Mouse (Mus musculus): Measurements from ENCODE around the gene Olfr315.
"Not testable (repeated sequence)": the region's sequence is repeated elsewhere in the genome, so short reads cannot be mapped to it uniquely, and the experiment has no call there.

Gene Olfr315

DNA sequence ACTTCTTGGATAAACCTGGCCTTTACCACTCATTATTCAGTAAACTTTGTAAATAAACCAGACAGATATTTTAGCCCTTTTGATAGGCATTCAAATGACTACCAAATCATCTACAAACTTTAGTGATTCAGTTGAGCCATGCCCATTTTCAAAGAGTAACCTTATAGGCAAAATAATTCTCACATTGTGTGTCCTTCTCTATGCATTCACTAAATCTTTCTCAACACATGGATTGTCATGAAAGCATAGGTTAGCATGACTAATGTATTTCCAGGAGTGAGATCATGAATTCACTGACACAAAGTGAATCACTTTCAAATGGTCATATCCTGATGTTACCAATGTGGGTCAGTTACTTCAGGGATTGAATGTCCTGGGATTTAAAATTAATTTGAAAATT, at the start of gene Olfr315:
Olfr315 (plus strand) TSS at position 301 of the 400 bp plus-strand sequence.
- DNase-seq (ENCODE audit: low spot score) = no peak

DNA sequence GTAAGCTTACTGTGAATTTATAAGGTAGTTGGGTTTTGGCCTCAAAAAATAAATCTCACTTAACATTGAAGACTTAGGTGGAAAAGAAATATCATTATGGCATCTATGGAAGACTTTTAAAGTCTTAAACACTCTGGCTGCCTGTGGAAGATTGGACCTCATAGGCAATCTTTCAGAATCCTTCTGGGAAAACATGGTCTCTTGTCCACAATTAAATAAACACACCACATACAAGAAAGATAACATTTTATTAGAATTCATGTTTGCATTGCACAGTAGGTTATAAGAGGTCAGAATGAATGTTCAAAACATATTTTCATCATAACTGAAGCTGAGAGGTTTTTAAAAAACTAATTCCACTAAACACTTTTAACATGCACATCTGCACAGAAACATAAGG, 49.1 kb upstream of the Olfr315 start, which contains the start of gene Olfr318:
Olfr318 (minus strand) TSS at position 101 of the 400 bp plus-strand sequence.
- no peak for DNase-seq (ENCODE audit: low spot score)

DNA sequence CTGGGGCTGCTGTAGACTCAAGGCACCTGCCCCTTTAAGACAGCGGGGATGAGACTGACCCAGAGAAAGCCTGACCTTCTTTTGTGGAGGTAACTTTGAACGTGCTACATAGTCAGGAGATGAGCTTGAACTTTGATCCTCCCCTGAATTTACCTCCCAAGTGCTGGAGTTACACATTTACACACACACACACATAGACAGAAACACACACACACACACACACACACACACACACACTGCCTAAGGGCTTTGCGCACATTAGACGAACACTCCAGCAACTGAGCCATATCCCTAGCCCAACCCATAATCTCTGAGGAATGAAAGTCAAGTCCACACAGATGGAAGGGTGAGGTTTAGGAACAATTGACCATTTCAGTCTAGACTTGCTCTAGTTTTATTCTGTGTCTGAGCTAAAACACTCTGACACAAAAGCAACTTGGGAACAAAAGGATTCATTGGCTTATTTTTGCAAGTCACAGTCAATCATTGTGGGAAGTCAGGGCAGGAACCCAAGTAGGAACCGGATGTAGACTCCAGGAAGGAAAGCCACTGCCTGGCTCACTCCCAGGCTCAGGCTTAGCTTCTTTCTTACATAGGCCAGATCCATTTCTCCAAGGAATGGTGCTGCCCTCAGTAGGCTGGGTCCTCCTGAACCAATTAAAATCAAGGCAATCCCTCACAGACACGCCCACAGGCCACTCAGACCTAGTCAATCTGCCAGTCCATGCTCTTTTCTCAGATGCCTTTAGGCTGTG, 44.9 kb upstream of the Olfr315 start:
- not testable (repeated sequence) for DNase-seq (ENCODE audit: low spot score)

DNA sequence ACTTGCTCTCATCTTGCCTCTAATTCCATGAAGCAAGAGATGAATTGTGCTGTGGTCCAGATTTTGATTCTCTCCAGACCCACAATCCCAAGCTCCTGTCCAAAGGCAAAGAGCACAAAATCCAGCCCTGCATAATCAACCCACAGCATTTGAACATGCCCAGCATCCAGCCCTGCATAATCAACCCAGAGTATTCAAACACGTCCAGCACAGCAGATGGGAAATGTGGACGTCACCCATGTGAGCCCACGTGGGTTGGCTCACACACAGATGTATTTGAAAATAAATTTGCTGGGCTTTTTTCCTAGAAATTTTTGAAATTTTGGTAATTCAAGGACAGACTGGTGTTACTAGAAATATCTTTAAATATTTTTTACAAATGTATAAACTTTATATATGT, 39.6 kb upstream of the Olfr315 start:
- DNase-seq (ENCODE audit: low spot score) = no peak

DNA sequence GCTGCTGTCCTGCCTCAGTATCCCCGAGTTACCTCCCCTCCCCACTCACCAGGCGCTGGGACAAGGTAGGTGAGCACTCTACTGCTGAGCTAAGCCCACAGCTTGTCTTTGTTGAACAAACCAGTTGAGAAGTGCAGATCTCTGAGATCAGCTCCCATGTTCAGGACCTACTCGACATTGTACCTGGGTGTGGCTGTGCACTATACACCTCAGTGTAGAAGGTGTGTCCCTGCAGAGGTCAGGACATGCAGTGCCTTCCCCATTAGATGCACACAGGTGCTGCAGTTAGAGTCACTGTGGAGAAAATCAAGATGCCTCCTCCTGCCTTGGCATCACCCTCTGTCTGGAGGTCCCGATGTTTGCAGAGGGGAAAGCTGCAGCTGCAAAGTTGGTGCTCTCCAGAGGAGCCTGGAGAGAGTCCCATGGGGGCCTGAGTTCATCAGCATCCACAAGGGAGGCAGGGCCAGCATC, 34.2 kb upstream of the Olfr315 start, which contains the start of gene Olfr317:
Olfr317 (minus strand) TSS at position 421 of the 471 bp plus-strand sequence.
- DNase-seq (ENCODE audit: low spot score) = no peak

DNA sequence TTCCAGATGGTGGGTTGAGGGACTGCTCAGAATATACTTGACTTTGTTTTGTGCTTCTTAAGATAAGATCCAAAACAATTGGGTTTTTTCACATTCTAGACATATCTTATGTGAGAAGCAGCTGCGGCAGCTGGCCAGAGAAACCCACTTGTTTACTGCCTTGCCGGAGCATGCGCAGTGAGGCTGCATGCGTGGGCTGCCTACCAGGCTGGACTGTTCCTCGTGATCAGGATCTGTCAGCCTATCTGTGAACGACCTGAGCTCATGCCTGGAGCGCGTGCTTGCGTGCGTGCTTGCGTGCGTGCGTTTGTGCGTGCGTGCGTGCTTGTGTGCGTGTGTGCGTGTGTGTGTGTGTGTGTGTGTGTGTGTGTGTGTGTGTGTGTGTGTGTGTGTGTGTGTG, 21.9 kb upstream of the Olfr315 start:
- DNase-seq (ENCODE audit: low spot score) = not testable (repeated sequence)

DNA sequence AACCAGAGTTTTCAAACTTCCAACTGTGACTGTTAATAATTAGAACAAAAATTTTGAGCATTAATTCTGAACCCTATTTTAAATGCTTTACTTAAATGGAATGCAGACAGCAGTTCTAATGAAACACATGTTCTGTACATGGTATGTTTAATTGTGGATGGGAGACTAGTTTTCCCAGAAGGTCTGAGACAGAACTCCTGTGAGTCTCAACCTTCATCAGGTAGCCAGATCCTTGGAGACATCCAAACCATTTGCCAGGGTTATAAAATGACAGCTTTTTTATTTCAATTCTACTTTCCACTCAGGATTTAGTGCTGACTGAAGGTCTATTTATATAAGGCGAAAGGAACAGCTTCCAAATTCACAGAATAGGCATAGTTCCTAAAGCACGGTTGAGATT, 20.6 kb upstream of the Olfr315 start, which contains the start of gene Olfr316:
Olfr316 (plus strand) TSS at position 301 of the 400 bp plus-strand sequence.
- no peak for DNase-seq (ENCODE audit: low spot score)

DNA sequence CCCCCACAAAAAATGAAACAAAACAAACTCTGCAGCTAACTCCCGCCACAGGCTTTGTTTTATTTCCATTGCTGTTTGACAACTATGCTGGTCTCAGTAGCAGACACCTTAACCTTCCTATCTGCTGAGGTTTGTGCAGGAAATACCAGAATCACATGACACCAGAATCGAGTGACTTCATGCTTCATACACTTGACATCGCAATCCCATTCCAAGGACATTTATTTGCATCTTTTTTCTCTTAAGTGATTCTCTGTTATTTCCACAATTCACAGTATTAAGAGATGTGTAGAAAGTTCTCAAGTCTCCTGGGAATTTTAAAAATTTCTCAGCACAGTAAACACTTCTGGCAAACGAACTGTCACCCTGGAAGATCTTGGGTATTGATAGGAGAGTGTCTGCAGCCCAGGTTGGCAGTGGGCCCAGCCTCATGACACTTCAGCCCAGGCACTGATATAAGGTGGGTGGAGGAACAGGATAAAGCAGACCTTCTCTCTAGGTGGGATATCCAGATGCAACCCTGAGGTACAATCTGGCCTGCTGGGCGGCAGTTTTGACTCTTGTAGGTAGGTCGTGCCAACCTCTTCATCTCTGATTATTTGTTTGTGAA, 9.6 kb downstream of the Olfr315 start, which contains the start of gene Olfr314:
Olfr314 (plus strand) TSS at position 473 of the 610 bp plus-strand sequence.
- DNase-seq (ENCODE audit: low spot score) = no peak

DNA sequence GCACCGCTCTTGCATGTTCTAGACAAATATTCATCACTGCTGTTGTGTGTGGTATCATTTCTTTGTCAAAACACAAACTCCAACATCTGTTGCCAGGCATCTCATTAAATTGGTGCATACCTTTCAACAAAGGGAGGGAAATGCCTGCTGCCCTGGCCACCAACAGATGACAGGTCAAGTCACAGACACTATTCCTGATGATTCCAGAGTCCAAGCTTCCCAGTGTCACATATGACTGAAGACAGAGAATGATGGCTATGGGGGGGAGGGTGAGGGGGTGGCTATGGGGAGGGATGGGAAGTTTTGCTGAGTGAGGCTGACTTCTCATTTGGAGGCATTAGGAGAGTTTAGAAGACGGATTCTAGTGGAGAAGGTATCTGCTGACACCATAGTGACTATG, 11.2 kb downstream of the Olfr315 start:
- no peak for DNase-seq (ENCODE audit: low spot score)

DNA sequence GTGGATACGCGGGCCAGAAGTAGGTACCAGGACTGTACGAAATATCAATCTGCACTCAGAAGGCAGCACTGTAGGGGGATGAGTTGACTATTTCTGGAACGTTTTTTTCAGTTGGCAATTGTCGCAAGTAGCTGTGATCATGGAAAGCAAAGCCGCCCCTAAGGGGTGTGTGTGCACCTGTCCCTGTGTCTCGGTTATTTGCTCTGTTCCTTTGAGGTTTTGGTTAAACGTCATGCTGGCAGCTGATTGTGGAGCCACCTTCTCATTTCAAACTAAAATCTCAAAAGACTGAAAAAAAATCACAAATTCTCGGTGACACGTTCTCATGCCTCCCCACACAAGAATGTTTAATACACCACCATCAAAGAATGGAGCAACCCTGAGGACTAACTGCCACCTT, 14.7 kb downstream of the Olfr315 start:
- no peak for DNase-seq (ENCODE audit: low spot score)

DNA sequence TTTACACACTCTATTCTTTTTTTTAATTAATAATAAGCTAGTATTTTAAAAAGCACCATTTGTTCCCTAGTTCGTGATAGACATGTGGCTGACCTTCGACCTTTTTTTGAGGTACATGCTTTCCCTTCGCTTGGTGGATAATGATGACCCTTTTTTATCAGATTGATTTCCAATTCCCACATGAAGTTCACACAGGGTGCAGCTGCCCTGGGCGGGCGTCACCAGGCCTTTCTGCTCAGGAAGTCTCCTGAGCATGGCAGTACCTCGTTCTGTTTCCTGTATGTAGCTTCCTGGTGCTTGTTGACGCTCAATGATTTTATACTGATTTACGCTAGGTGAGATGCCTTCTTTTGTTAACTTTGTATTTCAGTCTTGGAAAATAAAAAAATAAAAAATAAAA, 15.4 kb downstream of the Olfr315 start:
- DNase-seq (ENCODE audit: low spot score) = no peak

DNA sequence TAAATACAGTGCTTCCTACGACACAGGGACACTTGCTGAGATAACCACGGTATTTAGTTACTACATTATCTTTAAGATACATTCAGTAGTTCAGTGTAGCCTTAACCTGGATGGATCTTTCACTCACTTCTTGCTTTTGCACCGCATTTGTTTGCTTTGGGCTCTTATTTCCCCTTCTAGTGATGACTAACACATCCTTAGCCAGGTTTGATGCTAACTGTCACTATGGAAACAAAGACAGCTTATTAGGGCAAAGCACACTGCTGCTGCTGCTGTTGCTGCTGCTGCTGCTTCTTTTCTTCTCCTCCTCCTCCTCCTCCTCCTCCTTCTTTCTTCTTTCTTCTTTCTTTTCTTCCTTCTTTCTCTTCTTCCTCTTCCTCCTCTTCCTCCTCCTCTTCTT, 16.5 kb downstream of the Olfr315 start:
- DNase-seq (ENCODE audit: low spot score) = no peak

DNA sequence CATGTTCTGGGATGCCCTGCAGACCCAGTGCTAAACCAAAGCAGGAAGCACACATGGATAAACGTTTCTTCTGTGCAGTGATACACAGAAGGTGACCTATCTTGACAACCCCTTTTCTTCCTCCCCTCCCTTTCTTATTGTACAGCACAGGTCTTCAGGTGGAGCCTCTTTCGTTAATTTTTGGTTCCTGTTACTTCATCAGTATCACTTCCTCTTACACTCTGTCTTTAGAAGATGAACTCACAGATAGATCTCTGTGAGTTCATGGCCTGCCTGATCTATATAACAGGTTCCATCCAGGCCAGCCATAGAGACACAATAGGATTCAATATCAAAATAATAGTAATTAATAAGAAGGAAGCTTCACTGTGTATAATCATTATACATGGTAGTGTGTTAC, 17.1 kb downstream of the Olfr315 start:
- no peak for DNase-seq (ENCODE audit: low spot score)

DNA sequence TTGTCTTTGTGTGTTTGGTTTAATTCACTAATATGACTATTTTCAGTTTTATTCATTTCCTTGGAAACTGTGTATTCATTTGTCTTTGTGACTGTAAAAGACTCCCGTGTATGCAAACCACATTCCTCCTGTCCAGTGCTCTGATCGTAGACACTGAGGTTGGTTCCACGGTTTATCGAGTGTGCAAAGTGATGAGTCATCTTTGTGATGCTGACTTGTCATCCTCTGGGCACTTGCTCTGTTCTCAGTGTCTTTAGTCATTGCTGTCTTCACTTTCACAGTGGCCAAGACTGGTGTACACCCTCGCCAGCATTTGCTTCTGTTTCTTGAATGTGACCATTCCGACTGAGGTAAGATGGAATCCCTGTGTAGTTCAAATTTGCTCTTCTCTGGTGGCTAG, 17.7 kb downstream of the Olfr315 start:
- no peak for DNase-seq (ENCODE audit: low spot score)

DNA sequence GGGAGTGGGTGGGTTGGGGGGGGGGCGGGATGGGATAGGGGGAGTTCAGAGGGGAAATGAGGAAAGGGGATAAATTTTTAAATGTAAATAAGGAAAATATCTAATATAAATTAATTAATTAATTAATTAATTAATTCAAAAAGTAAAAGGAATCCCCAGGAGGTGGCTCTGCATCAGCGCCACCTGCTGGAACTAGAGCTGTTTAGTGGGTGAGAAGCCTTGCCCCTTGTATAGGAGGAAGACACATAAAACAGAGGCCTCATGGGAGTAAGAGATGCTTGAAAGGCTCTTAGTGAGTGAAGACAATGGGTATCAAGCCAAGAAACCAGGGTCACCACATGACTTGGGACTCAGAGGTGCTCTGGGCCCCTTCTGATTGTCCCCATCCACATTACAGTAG, 22.9 kb downstream of the Olfr315 start:
- no peak for DNase-seq (ENCODE audit: low spot score)

DNA sequence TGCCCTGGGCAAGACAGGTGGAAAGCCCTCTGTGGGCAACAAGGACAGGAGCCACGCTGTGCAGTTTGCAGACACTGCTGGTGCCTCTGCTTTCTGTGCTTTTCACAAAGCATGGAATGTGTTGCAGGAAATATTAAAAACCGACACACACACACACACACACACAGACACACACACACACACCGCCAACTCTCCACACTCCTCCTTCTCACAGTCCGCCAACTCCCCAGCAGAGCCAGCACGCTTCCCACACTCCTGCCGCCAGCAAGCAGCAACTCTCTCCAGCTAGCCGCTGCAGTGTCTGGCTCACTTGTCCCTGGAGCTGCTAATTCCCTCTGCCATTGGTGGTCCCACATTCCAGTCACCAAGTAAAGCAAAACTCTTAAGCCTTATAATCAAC, 23.9 kb downstream of the Olfr315 start:
- no peak for DNase-seq (ENCODE audit: low spot score)

DNA sequence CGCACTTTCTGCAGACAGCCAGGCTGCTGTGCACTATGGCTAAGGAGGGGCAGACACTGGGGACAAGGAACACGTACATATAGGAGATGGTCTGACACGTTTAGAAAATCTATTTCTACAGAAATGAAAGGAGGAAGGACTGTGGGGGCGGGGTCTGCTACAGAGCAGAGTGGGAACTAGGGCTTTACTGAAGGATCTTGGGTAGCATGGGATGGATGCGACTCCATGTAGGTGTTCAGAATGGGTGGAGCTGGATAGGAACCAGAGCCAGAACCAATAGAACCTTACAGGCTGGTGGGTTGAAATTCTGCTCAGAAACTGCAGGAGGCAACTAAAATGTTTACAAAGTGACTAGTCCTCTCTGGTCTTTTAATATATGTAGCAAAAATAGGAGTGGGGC, 26.8 kb downstream of the Olfr315 start:
- no peak for DNase-seq (ENCODE audit: low spot score)

DNA sequence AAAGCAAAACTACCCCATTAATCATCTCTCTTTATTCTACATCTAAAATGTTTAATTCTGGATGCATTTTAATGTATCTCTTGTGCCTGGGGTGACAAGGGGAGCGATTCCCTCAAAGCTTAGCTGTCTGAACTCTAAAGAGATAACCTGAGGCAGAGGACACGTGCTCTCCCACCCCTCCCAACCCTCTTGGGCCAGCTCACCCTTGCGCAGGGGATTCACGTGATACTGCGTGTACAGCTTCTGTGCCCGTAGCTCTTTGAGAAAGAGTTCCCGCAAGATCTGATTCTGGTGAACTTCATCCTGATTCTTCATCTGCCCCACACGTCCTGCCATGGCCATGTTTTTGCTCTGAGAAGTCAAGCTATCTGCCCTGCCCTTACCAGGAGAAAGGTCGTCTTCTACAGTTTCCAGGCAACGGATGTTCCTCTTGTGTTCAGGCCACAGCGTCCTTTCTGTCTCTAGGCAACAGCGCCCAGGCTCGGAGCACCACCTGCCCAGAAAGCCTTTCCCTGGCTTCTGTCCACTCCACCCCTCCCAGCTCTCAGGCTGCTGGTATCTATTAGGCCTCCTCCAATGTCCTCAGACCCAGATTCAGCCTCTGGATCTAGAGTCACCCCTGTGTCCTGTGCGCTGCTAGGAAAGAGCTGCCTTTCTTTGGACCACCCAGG, 28.7 kb downstream of the Olfr315 start, which contains the start of gene Fam183b:
Fam183b (minus strand) TSS at position 403 of the 671 bp plus-strand sequence.
- DNase-seq (ENCODE audit: low spot score) = peak; percentile 79

DNA sequence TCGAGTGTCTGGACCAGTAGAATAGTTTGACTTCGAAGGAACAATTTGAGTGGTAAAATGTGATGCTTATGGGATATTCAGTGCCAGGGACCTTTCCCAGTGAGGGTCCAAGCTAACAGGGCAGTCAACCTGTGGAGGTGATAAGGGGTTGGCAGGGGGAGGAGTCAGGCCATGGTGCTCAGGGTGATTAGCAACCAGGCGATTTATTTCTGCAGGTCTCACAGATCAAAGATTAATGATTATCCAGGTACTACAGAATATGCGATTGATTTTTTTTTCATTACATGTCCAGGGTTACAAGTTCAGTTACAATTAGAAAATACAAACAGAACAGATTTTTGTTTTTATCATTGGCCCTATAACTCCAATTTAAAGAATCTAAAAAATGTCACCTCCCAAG, 30.9 kb downstream of the Olfr315 start:
- DNase-seq (ENCODE audit: low spot score) = no peak

DNA sequence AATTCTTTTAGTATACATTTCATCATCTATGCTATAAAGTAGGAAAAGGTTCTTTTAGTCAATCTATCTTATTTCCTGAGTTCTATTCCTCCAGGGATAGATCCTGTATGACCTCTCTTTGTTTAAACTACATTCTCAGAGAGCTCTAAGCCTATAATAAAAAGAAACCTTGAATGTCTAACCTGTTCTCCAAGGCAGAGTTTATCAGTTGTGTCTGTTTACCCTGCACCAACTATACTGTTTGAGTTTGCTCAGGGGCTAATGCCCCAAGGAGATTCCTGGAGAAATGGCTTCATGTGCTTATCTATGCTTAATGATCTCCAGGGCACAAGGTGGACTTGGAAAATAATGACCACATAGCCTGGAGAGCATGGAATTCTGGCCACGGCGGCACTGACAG, 31.4 kb downstream of the Olfr315 start:
- no peak for DNase-seq (ENCODE audit: low spot score)

DNA sequence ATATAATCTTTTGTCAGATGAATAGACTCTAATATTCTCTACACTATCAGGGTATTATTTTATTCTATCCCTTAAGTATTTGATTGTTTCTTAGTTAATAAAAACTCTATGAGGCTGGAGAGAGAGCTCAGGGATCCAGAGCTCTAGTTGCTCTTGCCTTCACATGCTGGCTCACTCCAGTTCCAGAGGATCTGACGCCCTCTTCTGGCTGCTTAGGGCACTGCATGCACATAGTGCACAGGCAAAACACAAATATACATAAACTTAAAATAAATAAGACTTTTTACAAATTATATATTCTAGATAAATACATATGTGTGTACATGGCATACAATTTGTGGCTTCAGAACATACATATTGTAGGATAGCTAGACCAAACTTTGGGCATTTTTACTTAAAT, 39.0 kb downstream of the Olfr315 start:
- DNase-seq (ENCODE audit: low spot score) = no peak

DNA sequence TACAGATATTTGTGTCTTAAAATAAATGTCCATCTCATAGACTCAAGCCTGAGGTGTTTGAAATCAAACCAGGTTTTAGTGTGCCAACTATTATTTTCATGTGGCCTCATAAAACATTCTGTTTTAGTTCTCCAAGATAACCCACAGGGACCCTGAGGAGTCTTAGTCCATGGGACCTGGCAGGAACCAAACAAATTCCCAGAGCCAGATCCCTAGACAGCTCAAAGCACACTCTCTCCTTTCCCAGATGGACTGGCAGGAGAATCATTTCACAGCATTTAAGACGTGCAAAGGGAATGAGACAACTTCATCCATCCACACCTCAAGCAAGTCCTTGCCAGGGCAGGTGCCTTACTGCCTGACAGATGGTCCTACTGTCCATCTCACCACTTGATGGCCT, 41.7 kb downstream of the Olfr315 start, which contains the start of gene Olfr313:
Olfr313 (plus strand) TSS at position 301 of the 400 bp plus-strand sequence.
- not testable (repeated sequence) for DNase-seq (ENCODE audit: low spot score)

DNA sequence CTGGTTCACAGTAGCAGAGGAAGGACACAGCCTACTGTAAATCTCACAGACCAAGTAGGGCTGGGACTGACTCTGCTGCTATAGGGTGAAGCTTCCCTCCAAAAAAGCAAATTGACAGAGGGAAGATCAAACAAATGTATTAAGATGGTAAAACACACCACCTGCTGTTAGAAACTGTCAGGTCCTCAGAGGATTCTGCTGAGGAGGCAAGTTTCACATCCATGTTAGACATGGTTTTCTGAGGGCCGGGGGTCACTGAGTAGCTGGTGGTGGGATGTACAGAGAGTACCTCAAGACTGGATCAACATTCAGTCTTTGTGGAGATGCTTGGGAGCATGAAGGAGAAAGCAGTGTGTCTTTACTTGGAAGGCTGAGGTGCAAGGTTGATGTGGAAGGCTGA, 42.7 kb downstream of the Olfr315 start:
- no peak for DNase-seq (ENCODE audit: low spot score)

Measured in embryo, embryonic 10 days (tissue).